Mouse (Mus musculus): ENCODE data around the gene 1110032A03Rik. TPM values are rescaled to one million over a fixed set of nuclear protein-coding genes. Genes with fewer than 3 reads are reported as not detected.

The 1110032A03Rik gene
- polyA plus RNA-seq, 1 experiment from 2014 or later: 28.3 TPM

DNA sequence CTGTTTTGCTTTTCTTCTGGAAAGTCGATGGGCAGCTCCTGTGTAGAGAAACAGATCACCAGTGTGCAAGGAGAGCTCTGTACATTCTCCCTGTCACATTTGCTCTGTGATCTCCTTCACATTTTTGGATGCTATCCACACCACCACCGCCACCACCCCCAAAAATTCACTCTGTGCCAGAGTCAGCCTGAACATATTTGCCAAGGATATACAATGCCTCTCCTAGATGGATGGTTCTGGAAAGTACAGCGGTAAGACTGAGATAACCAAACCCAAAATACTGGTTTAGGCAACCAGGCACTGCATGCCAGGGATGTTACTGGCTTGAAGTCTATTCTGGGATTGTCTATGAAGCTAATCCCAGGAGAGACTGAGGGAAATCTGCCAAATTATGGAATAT lies 33.1 kb downstream of the 1110032A03Rik start:
- 84% methylated on average over 3 of the region's 3 CpGs for WGBS

DNA sequence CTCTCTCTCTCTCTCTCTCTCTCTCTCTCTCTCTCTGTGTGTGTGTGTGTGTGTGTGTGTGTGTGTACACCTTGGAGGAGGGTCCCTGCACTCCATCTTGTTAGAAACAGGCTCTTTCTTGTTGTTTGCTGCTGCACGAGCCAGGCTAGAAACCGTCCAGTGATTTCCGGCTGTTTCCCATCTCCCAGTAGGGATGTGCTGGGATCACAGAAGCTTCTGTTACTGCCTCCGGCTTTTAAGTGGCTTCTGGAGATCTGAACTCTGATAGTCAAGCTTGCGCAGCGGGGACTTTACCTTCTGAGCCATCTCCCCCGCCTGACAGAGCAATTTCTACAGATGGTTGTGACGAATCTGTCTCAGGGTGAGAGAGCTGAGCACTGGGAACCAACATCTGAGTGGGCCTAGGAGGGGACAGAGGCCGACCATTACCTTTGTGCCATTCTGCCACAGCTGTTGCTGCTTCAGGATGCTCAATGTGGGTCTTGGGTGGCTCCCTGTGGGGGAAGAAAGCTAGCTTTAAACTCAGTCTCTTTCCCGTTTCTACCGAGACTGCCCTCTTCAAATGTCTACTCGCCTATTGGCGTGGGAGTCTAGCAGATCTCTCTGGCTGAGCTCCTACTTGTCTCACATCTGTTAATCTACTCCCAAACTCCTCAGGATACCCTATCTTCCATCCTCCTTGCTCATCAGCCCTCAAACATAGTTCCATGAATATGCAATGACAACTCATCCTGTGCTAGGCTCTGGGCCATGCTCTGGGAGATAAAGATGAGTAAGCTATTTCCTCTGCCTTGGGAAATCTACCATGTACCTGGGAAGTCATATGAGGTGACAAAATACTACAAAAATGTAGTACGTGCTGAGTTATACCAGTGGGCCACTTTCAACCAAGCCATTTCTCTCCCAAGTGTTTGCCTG lies 34.2 kb downstream of the 1110032A03Rik start:
- WGBS: 87% methylated on average over 14 of the region's 14 CpGs

More for the DNA sequence above, 33.1 kb downstream of the 1110032A03Rik start:
- no peaks in the 10 kb centered on the region for H3K9me3 ChIP-seq
- no peaks in the 10 kb centered on the region for H3K36me3 ChIP-seq (replicated peaks)
- peaks cover 22% of the 10 kb centered on the region for H3K4me1 ChIP-seq
- no peak overlapping the region for H3K27ac ChIP-seq (replicated peaks)
- H3K4me3 ChIP-seq: no peak overlapping the region
- H3K27me3 ChIP-seq (replicated peaks; ENCODE audit: low read depth, poor library complexity, severe bottlenecking): peaks cover 31% of the 10 kb centered on the region
- DNase-seq (ENCODE audit: low spot score): no peak

DNA sequence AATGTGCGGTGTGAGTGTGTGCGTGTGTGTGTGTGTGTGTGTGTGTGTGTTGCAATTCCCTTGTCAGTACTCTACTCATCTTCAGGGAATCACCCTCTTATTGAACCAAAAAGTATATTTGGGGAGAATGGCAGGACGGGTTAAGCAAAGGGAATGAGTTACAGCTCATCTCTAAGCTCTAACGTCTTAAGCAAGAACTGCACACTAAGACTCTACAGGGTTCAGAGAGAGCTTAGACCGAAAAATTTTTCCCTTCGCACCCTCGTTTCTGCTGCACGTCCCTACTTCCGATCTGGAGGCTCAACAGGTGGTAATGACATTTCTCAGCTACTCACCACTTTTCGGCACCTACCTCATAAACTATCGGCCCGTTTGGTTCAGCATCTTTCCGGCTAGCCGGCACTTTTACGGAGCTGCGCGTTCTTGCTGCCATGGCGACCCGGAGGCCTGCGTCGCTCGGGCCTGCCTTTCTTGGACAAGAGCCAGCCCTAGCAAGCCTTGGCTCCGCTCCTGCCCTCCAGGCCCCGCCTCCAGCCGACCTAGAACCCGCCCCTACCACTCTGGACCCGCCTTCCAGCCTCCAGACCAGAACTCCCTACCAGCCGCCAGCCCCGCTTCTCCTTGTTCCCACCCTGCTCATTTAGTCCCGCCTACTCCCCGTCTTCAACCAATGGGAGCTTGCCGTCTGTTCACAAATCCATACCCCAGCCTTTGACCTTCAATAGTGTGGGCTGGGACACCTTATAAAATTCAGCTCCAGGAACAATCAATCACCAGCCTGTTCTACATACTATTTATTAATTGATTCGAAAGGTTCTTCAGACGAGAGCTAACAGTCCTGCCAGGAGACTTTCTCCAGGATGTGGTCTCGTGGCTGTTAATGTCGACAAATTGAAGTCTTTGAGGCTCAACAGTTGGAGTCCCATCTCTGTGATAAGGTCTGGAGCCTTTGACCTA lies 36.1 kb downstream of the 1110032A03Rik start, which contains the start of gene Dixdc1:
Gene Dixdc1, minus strand, starts transcription at position 604 of the 957 bp plus-strand sequence.
- peak within 1 kb of the TSS; percentile 57; the same call in 1 of the 2 replicates for H3K27ac ChIP-seq (replicated peaks)
- no peaks in the 10 kb centered on the region for H3K9me3 ChIP-seq
- DNase-seq (ENCODE audit: low spot score): peak; percentile 95
- H3K4me1 ChIP-seq: peaks cover 16% of the 10 kb centered on the region
- peak within 1 kb of the TSS; percentile 49 for H3K4me3 ChIP-seq
- H3K27me3 ChIP-seq (replicated peaks; ENCODE audit: low read depth, poor library complexity, severe bottlenecking): 0 out of 2 replicates have a peak, but pooled peaks cover 5% of the 10 kb centered on the region
- no peaks in the 10 kb centered on the region for H3K36me3 ChIP-seq (replicated peaks)
- WGBS: 16% methylated on average over 36 of the region's 36 CpGs

More for the DNA sequence above, 34.2 kb downstream of the 1110032A03Rik start:
- Histone ChIP-seq H3K4me1 (peaks cover 16% of the 10 kb centered on the region), H3K4me3 (no peak overlapping the region), H3K27ac (replicated peaks) (no peak overlapping the region), H3K36me3 (replicated peaks) (no peaks in the 10 kb centered on the region), H3K9me3 (no peaks in the 10 kb centered on the region), H3K27me3 (replicated peaks; ENCODE audit: low read depth, poor library complexity, severe bottlenecking) (peaks cover 20% of the 10 kb centered on the region)
- DNase-seq (ENCODE audit: low spot score): no peak

DNA sequence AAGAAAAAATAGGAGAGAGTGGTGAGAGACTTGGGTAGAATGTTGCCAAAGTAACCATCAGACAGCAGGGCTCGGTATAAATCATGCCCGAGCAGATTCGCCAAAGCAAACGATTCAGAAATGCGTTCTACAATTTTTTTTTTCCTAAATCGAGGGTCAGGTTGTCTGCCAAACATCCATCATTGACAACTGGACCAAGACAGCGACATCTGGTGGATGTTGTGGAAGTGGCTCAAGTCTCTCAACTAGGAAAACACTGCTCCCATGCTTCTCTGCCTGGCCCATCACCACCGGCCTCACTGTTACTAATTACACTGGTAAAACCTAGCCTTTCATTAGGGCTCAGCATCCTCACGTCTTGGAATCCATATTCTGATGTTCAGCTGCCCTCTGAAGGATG lies 40.3 kb downstream of the 1110032A03Rik start:
- H3K36me3 ChIP-seq (replicated peaks): no peaks in the 10 kb centered on the region
- no peaks in the 10 kb centered on the region for H3K9me3 ChIP-seq
- no peak overlapping the region for H3K27ac ChIP-seq (replicated peaks)
- DNase-seq (ENCODE audit: low spot score): peak; percentile 62
- H3K4me1 ChIP-seq: peaks cover 30% of the 10 kb centered on the region
- peaks cover 9% of the 10 kb centered on the region; the same call in 1 of the 2 replicates for H3K27me3 ChIP-seq (replicated peaks; ENCODE audit: low read depth, poor library complexity, severe bottlenecking)
- WGBS: 9% methylated on average over 9 of the region's 9 CpGs
- H3K4me3 ChIP-seq: 0 out of 2 replicates have a peak overlapping the region, but pooled peaks have one; percentile 14

DNA sequence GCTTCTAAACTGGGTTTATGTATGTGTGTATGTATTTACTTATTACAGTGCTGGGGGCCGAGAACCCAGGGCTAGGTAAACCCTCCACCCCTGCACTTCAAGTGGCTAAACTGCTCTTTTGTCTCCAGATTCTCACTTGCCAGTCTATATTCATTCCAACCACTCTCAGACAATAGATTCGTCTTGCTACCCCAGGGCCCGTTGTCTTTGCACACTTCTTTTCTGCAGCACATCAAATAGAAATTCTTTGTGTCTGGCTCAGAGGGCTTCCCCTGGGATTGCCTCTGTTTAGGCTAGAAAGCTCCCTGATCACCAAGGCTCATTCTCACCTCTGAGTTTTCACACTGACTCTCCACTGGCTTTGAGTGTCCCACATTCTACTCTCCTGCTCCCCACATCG lies 42.8 kb downstream of the 1110032A03Rik start:
- H3K4me3 ChIP-seq: no peak overlapping the region
- H3K27me3 ChIP-seq (replicated peaks; ENCODE audit: low read depth, poor library complexity, severe bottlenecking): peaks cover 11% of the 10 kb centered on the region; the same call in 1 of the 2 replicates
- no peaks in the 10 kb centered on the region for H3K36me3 ChIP-seq (replicated peaks)
- 29% methylated on average over 4 of the region's 4 CpGs for WGBS
- peaks cover 34% of the 10 kb centered on the region for H3K4me1 ChIP-seq
- H3K9me3 ChIP-seq: no peaks in the 10 kb centered on the region
- H3K27ac ChIP-seq (replicated peaks): no peak overlapping the region; the same call in 1 of the 2 replicates
- DNase-seq (ENCODE audit: low spot score): no peak

DNA sequence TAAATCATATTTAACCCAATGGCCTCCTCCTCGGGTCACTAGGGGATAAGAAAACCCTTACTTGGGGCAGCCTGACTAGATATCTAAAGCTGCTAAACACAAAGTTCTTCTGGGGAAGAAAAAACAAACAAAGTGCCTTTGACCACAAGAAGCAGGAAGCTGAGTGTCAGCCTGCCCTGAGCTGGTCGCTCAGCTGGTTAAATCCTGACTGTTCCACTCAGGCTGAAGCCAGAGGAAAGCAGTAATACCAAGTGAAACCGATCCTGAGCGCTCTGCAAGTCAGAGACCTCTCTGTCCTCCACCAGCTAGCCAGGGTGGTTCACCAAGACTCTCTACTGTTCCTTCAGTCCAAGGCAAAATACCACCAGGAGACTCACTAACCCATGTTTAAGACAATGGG lies 45.7 kb downstream of the 1110032A03Rik start:
- Histone ChIP-seq H3K4me3 (no peak overlapping the region), H3K27me3 (replicated peaks; ENCODE audit: low read depth, poor library complexity, severe bottlenecking) (peaks cover 9% of the 10 kb centered on the region; the same call in 1 of the 2 replicates), H3K4me1 (peaks cover 59% of the 10 kb centered on the region), H3K27ac (replicated peaks) (no peak overlapping the region), H3K9me3 (no peaks in the 10 kb centered on the region), H3K36me3 (replicated peaks) (no peaks in the 10 kb centered on the region)
- 39% methylated on average over 4 of the region's 4 CpGs for WGBS
- no peak for DNase-seq (ENCODE audit: low spot score)

DNA sequence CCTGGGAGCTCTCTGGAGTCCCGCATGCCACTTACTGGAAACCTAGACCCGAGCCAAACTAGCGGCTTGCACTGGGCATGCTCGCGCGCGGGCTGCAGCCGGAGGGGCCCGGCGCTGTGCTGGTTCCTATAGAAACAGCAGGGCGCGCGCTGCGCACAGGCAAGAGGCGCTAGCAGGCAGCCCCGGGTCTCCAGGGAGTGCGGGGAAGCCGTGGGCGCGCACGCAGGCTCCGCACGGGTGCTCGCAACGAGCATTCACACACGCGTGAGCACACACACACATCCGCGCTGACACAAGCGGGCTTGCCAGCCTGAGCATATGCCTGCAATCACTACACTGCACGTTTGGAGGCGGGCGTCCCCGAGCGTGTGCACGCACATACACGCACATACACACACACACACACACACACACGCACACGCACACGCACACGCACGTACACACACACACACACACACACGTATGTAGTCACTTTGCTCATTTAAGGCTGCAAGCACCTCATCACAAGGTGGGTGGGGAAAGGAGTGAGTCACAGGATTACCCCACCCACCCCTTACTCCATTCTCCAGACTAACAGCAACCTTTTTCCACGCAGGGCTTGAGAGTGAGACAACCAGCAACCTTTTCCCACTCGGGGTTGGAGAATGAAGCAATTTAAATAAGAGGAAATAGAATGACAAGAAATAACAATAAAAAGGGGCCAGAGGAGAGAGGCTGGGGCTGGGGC lies 47.2 kb downstream of the 1110032A03Rik start:
- peaks cover 69% of the 10 kb centered on the region for H3K4me1 ChIP-seq
- WGBS: under 1% methylated on average over 45 of the region's 45 CpGs

DNA sequence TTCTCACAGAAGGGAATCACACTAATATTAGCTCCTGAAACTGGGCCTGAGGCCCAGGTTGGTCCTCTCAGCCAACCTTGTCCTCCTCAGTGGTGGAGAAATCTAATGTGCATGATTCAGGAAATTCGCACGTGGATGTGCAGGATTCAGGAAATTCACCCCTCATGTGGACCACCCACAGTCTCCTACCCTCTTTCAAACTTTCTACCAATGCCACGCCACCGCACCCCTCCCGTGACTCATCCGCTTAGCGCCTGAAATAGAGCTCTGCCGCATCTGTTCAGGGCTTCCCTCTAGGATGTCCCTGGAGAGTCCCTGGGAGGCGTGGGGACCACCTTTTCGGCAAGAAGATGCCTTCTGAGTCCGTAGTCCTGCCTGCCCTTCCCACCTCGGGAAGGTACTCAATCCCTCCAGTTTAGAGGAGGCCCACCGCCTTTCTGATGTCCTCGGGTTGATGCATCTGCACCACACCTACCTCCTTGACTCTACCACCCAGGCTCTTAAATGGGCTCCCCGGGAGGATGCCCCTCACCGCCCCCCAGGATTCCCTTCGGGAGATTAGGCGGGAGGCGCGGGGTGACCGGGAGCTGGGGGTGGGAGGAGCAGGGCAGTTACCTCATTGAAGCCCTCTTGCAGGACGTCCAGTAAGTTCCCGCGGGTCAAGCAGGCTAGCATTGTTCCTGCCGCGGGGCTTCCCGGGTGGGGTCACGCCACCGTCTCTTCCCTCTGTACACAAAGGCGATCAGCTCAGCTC lies 48.0 kb downstream of the 1110032A03Rik start:
- Histone ChIP-seq H3K27ac (replicated peaks) (peak overlapping the region; percentile 96), H3K36me3 (replicated peaks) (peaks cover 6% of the 10 kb centered on the region), H3K4me3 (peak overlapping the region; percentile 81), H3K9me3 (no peaks in the 10 kb centered on the region), H3K27me3 (replicated peaks; ENCODE audit: low read depth, poor library complexity, severe bottlenecking) (peaks cover 9% of the 10 kb centered on the region; the same call in 1 of the 2 replicates), H3K4me1 (peaks cover 66% of the 10 kb centered on the region)
- peak; percentile 68 for DNase-seq (ENCODE audit: low spot score)
- WGBS: 3% methylated on average over 30 of the region's 30 CpGs

More for the DNA sequence above, 47.2 kb downstream of the 1110032A03Rik start:
- Histone ChIP-seq H3K4me3 (peak overlapping the region; percentile 81), H3K36me3 (replicated peaks) (peaks cover 3% of the 10 kb centered on the region; the same call in 1 of the 2 replicates), H3K27me3 (replicated peaks; ENCODE audit: low read depth, poor library complexity, severe bottlenecking) (peaks cover 9% of the 10 kb centered on the region; the same call in 1 of the 2 replicates), H3K27ac (replicated peaks) (peak overlapping the region; percentile 96), H3K9me3 (no peaks in the 10 kb centered on the region)
- DNase-seq (ENCODE audit: low spot score): peak; percentile 91

DNA sequence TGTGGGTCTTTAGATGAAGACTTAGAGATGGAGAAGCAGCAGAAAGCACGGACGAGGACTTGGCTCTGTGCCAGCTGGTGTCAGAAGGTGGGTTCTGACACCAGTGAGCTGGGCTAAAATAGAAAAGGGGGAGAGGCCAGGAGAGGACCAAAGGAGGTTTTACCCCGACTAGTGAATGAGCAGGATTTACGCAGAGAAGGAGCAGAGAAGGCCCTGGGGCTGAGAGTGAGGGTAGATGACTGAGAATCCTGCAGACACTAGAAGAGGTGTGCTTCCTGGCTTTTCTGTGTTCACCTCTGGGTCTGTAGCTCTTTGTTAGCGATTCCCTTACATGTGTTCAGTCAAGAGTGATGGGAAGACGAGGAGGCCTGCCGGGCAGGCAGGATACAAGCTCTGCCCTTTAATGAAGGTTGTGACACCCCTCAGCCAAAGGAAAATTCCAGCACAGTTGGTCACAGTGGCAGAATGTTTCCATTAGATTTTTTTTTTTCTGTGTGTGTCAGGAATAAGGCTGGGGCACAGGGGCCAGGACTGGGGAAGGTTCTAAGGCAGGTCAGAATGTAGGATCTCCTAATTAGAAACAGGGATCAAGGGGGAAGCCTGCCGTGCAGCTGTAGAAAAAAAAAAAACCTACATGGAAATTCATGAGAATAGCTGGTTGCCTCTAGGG lies 49.3 kb downstream of the 1110032A03Rik start:
- Histone ChIP-seq H3K4me1 (peaks cover 75% of the 10 kb centered on the region), H3K36me3 (replicated peaks) (peaks cover 16% of the 10 kb centered on the region), H3K27me3 (replicated peaks; ENCODE audit: low read depth, poor library complexity, severe bottlenecking) (peaks cover 9% of the 10 kb centered on the region; the same call in 1 of the 2 replicates), H3K27ac (replicated peaks) (peak overlapping the region; percentile 96), H3K9me3 (no peaks in the 10 kb centered on the region), H3K4me3 (peak overlapping the region; percentile 81)
- DNase-seq (ENCODE audit: low spot score): peak; percentile 73
- WGBS: 23% methylated on average over 8 of the region's 8 CpGs

DNA sequence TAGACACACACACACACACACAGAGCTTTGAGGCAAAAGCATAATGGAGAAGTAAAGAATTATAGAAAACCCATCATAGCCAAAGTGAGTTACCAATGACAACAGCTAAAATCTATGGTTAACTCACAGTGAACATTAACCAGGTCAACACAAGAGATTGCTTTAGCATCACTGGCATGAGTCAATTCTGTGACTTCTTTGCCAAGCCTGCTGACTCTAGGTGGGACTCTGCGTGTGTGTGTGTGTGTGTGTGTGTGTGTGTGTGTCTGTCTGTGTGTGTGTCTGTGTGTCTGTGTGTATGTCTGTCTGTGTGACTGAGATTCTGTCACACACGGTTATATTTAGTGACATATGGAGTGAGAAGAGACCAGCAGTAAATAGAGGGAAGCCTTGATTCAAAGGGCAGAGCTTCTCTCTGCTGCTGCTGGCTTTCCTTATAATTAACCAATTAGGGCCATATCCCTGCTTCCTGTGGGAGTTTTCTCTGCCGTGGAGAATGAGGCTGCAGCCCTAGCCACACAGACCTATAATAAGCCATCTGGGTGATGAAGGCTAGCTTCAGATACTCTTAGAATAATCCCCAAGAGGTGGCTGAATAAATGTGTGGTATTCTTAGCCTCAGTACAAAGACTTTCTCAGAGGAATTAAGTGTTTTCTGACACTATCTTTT lies 50.5 kb downstream of the 1110032A03Rik start:
- peaks cover 76% of the 10 kb centered on the region for H3K4me1 ChIP-seq
- WGBS: 31% methylated on average over 3 of the region's 3 CpGs
- H3K36me3 ChIP-seq (replicated peaks): peaks cover 26% of the 10 kb centered on the region
- H3K9me3 ChIP-seq: no peaks in the 10 kb centered on the region
- peaks cover 3% of the 10 kb centered on the region; the same call in 1 of the 2 replicates for H3K27me3 ChIP-seq (replicated peaks; ENCODE audit: low read depth, poor library complexity, severe bottlenecking)
- peak overlapping the region; percentile 32; the same call in 1 of the 2 replicates for H3K4me3 ChIP-seq
- DNase-seq (ENCODE audit: low spot score): peak; percentile 27
- peak overlapping the region; percentile 96 for H3K27ac ChIP-seq (replicated peaks)

Data from embryonic facial prominence, embryonic 10.5 days (tissue).